Mouse (Mus musculus) cerebellum, adult 11-12 months (tissue): ENCODE measurements around the gene Epn2.
A peak's percentile ranks its signal among the peaks of the same experiment; 100 is the strongest.

Experiments
- DNase-seq: peaks from one replicate; pipeline ENCODE4 v3.0.0; 2022

Gene Epn2

GRCm38 (mm10) chr11:61486458-61487219 lies 92.8 kb downstream of the Epn2 start:
- DNase-seq: no peak

GRCm38 (mm10) chr11:61485541-61486457 lies 93.7 kb downstream of the Epn2 start:
- peak; percentile 65 for DNase-seq

- DNase-seq: peak; percentile 79
These were observed 94.6 kb downstream of the Epn2 start, which contains the start of gene Mfap4 for GRCm38 (mm10) chr11:61484613-61485540. Gene Mfap4, plus strand, starts transcription at chr11:61485431.

DNA sequence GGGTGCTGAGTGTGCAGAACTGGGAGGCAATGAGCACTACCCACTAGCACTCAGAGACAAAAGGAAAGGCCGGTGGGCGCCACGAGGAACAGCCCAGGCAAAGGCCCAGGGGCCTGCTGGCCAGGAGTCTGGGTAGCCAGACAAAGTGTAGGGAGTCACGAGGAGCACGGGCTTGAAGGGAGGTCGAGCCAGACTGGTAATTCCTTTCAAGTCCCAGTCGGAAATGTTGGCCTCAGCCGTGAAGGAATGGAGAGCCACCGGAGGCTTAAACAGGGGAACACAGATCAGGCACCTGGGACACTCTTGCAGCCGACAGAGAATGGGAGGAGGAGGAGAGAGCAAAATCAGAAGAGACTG lies 95.3 kb downstream of the Epn2 start:
- no peak for DNase-seq

GRCm38 (mm10) chr11:61483226-61483845 lies 96.2 kb downstream of the Epn2 start:
- no peak for DNase-seq

GRCm38 (mm10) chr11:61481239-61482090 lies 98.0 kb downstream of the Epn2 start:
- peak; percentile 60 for DNase-seq

DNA sequence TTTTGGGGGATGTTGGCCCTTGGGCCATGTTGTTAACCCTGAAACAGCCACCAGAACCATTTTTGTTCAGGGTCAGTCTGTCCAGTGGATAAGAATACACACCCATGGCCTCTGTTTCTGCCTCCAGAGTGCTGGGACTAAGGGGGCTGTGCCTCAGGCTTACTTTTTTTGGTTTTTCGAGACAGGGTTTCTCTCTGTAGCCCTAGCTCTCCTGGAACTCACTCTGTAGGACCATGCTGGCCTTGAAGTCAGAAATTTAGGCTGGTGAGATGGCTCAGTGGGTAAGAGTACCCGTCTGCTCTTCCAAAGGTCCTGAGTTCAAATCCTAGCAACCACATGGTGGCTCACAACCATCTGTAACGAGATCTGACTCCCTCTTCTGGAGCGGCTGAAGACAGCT lies 100.7 kb downstream of the Epn2 start:
- DNase-seq: peak; percentile 17

DNA sequence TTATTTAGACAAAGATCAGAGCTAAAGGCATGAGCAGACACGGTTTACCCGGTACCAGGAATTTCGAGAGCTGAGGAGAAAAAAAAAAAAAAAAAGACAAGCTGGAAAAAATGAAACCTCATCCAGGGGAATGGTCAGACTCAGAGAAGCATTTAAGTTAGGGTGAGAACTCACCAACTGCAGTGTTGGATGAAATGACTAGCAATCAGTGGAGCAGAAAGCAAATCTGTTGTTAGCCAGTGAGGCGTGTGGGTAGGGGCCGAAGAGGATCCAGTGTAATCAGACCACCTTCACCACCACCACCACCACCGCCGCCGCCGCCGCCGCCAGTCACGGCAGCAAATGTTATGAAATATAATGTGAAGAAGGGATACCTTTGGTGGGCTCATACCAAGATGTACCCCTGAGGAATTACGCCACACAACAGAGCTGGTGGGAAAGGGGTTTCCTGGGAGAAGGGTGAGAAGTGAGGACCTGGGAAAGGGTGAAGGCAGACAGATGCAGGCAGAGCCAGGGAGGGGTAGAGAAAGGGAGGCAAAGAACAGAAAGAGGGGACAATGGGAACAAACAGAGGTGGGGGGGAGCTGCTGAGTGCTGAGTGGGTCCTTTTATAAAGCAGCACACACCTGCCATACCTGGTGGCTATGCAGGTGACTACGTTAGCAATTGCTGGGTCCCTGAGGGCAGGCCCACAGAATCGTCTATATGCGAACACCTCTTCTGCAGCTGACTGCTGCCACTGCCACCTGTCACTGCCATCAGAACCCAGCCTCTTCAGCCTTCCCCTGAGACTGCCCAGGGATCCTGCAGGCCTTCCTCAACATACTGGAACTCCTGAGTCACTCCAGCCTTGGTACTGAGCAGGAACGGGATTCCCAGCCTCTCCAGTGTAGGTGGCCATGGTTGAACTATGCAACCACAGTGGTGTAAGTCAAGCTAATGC lies 101.7 kb downstream of the Epn2 start:
- peak; percentile 47 for DNase-seq

DNA sequence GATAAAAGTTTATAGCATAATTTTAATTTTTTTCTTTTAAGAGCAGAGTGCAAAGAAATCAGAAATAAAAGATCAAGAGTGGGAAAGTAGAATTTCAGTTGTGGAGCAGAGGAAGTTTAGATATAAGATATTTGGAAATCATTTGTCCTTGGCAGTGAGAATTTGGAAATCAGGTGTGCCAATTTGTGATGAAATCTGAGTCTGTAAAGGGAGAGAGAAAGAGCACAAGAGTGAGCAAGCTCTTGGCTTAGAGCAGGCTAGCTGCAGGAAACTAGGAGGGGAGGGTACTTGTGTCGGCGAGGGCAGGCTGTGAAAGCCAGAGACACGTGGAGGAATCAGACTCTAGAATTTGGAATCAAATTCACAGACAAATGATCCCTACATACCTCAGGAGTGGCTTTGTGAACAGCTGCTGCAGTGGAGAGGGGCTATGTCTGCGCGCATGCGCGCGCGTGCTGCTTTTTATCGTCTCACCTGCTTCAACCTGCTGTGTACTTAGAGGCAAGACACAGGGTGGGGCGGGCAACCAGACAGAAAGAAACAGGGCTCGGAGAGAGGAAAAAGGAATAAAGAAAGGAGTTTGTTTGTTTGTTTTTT lies 102.6 kb downstream of the Epn2 start:
- peak; percentile 85 for DNase-seq

- no peak for DNase-seq
These were observed 105.9 kb downstream of the Epn2 start for GRCm38 (mm10) chr11:61473630-61474029.

GRCm38 (mm10) chr11:61470880-61471279 lies 108.6 kb downstream of the Epn2 start:
- no peak for DNase-seq

- DNase-seq: no peak
These were observed 110.1 kb downstream of the Epn2 start for GRCm38 (mm10) chr11:61469317-61469917.

DNA sequence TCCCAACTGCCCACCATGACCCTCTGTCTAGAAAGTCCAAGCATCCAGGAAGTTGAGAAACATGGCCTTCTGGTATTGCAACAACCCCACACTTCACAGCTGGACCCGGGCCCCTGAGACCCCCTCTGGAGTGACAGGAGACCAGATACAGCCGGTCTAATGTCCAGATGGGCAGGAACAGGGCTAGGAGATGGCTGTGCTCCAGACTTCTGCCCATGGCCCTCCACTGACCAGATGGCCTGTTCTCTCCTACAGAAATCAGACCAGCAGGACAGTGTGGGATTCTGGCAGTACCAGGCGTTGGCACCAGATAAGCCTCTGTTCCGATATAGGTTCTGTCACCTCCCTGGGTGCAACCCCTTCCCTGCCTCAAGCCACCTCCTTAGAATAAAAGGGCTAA lies 111.0 kb downstream of the Epn2 start:
- DNase-seq: peak; percentile 98
